Mouse (Mus musculus) midbrain, postnatal 0 days (tissue): ENCODE measurements around the gene Slc7a8. TPM values are rescaled to one million over a fixed set of nuclear protein-coding genes. Genes with fewer than 3 reads are reported as not detected.
A peak's percentile ranks its signal among the peaks of the same experiment; 100 is the strongest.
"Not testable (repeated sequence)": the region's sequence is repeated elsewhere in the genome, so short reads cannot be mapped to it uniquely, and the experiment has no call there.

Source experiments
- ATAC-seq: fragments of 200-750 bp; cut with Nextera tagmentation; 2 replicates; pipeline ENCODE4 v1.8.0; 2017; ENCODE audit warnings: moderate number of reproducible peaks, mild to moderate bottlenecking, moderate TSS enrichment, moderate library complexity; ENCODE audit not compliant: low FRiP score
- DNase-seq: peaks from one replicate; pipeline ENCODE4 v3.0.0-alpha.2; 2015; ENCODE audit warnings: low spot score
- H3K27ac ChIP-seq: fragments of 300-500 bp; sonication (generic); 2 replicates; pipeline ENCODE4 v1.5.1; 2014; ENCODE audit warnings: low read depth, mild to moderate bottlenecking, low read length, mixed read lengths
- H3K27me3 ChIP-seq: fragments of 300-500 bp; sonication (generic); 2 replicates; pipeline ENCODE4 v1.6.1; 2014; ENCODE audit warnings: low read length, control low read depth, mixed read lengths; ENCODE audit not compliant: insufficient read depth
- H3K36me3 ChIP-seq: fragments of 300-500 bp; sonication (generic); 2 replicates; pipeline ENCODE4 v1.6.1; 2014; ENCODE audit warnings: low read length, control low read depth, mixed read lengths; ENCODE audit not compliant: insufficient read depth
- H3K4me1 ChIP-seq: fragments of 300-500 bp; sonication (generic); 2 replicates; pipeline ENCODE4 v1.6.1; 2014; ENCODE audit warnings: mild to moderate bottlenecking, control low read depth, antibody characterized with exemption, low read length, mixed read lengths; ENCODE audit not compliant: insufficient read depth
- H3K4me2 ChIP-seq: fragments of 300-500 bp; sonication (generic); 2 replicates; pipeline ENCODE4 v1.6.1; 2014; ENCODE audit warnings: low read depth, mild to moderate bottlenecking, low read length, mixed read lengths; ENCODE audit not compliant: poor library complexity, severe bottlenecking
- H3K4me3 ChIP-seq: fragments of 300-500 bp; sonication (generic); 2 replicates; pipeline ENCODE4 v1.5.1; 2014; ENCODE audit warnings: low read depth, mild to moderate bottlenecking, low read length, moderate library complexity
- H3K9ac ChIP-seq: fragments of 300-500 bp; sonication (generic); replicated peaks from 2 replicates; pipeline ENCODE4 v1.6.1; 2014; ENCODE audit warnings: mild to moderate bottlenecking, low read length, moderate library complexity, mixed read lengths; ENCODE audit not compliant: poor library complexity, severe bottlenecking
- H3K9me3 ChIP-seq: fragments of 300-500 bp; sonication (generic); 2 replicates; pipeline ENCODE4 v1.6.1; 2016; ENCODE audit warnings: low read length, control low read depth
- CTCF ChIP-seq: IDR thresholded peaks from 2 replicates; pipeline ENCODE4 v1.5.1; 2016; ENCODE audit warnings: antibody characterized with exemption, mild to moderate bottlenecking
- WGBS: fragments of 180-500 bp; shearing (Covaris S2); extraction: QIAGEN DNeasy Blood & Tissue Kit; methylation state at CpG from one replicate; pipeline ENCODE4 v1.1.7; 2014; 5-methylcytosine and 5-hydroxymethylcytosine counted together
- polyA plus RNA-seq: library from polyadenylated mRNA; unstranded; fragments of >200 nt; fragmentation: Nextera tagmentation; extraction: Ambion mirVana; gene quantifications from 2 replicates; pipeline ENCODE4 v1.2.1, GENCODE M21; 2015
- total RNA-seq: library from RNA; depleted of rRNA; stranded (reverse); fragments of >200 nt; gene quantifications from 2 replicates; pipeline ENCODE4 v1.2.3, GENCODE M21; 2014

Gene Slc7a8
- total and polyA plus RNA-seq, 2 experiments from 2014 or later = 9.7 to 11.3 TPM

- Histone ChIP-seq H3K36me3 (no peaks in the 10 kb centered on the region), H3K9me3 (no peaks in the 10 kb centered on the region), H3K4me3 (no peak overlapping the region), H3K4me1 (peaks cover 7% of the 10 kb centered on the region; the same call in 1 of the 2 replicates), H3K27ac (no peak overlapping the region), H3K27me3 (no peaks in the 10 kb centered on the region), H3K4me2 (no peak overlapping the region), H3K9ac (no peak overlapping the region)
- WGBS = 91% methylated on average over 5 of the region's 5 CpGs
- DNase-seq (no peak), ATAC-seq (no peak)
- TF ChIP-seq CTCF = no peak
Measured at GRCm38 (mm10) chr14:54776768-54777167, 5.0 kb downstream of the Slc7a8 start.

GRCm38 (mm10) chr14:54775534-54776041 is 6.2 kb downstream of the Slc7a8 start:
- peaks cover 7% of the 10 kb centered on the region; the same call in 1 of the 2 replicates for H3K4me1 ChIP-seq
- no peak for ATAC-seq
- no peak overlapping the region for H3K4me2 ChIP-seq
- H3K4me3 ChIP-seq = no peak overlapping the region
- H3K9me3 ChIP-seq = no peaks in the 10 kb centered on the region
- no peaks in the 10 kb centered on the region for H3K27me3 ChIP-seq
- no peaks in the 10 kb centered on the region for H3K36me3 ChIP-seq
- no peak overlapping the region for H3K27ac ChIP-seq
- no peak overlapping the region for H3K9ac ChIP-seq
- TF ChIP-seq CTCF = no peak
- no peak for DNase-seq
- WGBS = 85% methylated on average over 7 of the region's 7 CpGs

GRCm38 (mm10) chr14:54772333-54772856 is 9.4 kb downstream of the Slc7a8 start:
- TF ChIP-seq CTCF = no peak
- Histone ChIP-seq H3K4me1 (peaks cover 2% of the 10 kb centered on the region; the same call in 1 of the 2 replicates), H3K4me3 (no peak overlapping the region), H3K27me3 (no peaks in the 10 kb centered on the region), H3K9ac (no peak overlapping the region), H3K27ac (peak overlapping the region; percentile 71), H3K36me3 (no peaks in the 10 kb centered on the region), H3K4me2 (peak overlapping the region; percentile 34), H3K9me3 (no peaks in the 10 kb centered on the region)
- DNase-seq (peak; percentile 61), ATAC-seq (peak; percentile 88)
- 53% methylated on average over 20 of the region's 20 CpGs for WGBS

DNA sequence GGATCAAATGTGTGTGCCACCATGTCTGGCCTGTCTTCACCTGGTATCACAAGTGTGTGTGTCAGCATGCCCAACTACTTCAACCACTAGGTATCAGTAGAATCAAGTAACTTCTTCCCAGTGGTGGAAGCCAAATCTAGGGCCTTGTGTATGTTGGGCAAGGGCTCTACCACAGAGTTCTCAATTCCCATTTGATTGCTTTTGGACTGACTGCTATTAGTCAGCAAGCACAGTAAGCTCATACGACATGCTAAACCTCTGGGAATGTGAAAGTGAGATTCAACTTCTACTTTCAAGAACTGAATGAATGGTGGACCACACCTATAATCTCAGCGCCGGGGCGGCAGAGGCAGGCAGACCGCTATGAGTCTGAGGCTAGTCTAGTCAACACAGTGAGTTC is 11.4 kb downstream of the Slc7a8 start:
- peaks cover 2% of the 10 kb centered on the region; the same call in 1 of the 2 replicates for H3K4me1 ChIP-seq
- no peak for TF ChIP-seq CTCF
- H3K4me3 ChIP-seq = no peak overlapping the region
- H3K4me2 ChIP-seq = no peak overlapping the region
- no peaks in the 10 kb centered on the region for H3K36me3 ChIP-seq
- H3K27ac ChIP-seq = no peak overlapping the region
- WGBS = 91% methylated on average over 5 of the region's 5 CpGs
- H3K9ac ChIP-seq = no peak overlapping the region
- H3K9me3 ChIP-seq = no peaks in the 10 kb centered on the region
- DNase-seq (no peak), ATAC-seq (no peak)
- no peaks in the 10 kb centered on the region for H3K27me3 ChIP-seq

DNA sequence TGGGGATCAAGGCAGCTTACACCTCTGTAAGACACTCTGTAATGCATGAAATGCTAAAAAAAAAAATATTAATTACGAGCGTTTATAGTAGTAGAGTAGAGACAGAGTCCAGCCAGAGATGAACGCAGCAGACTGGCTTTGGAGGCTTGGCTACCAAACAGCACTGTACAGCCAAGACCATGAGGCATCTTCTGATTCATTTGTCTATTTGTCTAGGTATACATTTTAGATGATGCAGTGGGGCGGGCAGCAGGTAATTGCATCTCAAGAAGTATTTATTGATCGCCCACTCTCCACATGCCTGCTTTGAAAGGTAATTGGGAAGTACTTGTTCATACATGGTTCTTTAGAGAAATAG is 12.7 kb downstream of the Slc7a8 start:
- no peak for TF ChIP-seq CTCF
- H3K4me1 ChIP-seq = peaks cover 2% of the 10 kb centered on the region; the same call in 1 of the 2 replicates
- H3K27me3 ChIP-seq = no peaks in the 10 kb centered on the region
- no peak for ATAC-seq
- H3K9ac ChIP-seq = no peak overlapping the region
- H3K4me3 ChIP-seq = no peak overlapping the region
- H3K27ac ChIP-seq = no peak overlapping the region
- DNase-seq = no peak
- H3K4me2 ChIP-seq = no peak overlapping the region
- no peaks in the 10 kb centered on the region for H3K36me3 ChIP-seq
- 95% methylated on average over 5 of the region's 5 CpGs for WGBS
- H3K9me3 ChIP-seq = no peaks in the 10 kb centered on the region

- ATAC-seq (no peak), DNase-seq (no peak)
- no peak overlapping the region for H3K9ac ChIP-seq
- no peak overlapping the region for H3K27ac ChIP-seq
- H3K4me1 ChIP-seq = peaks cover 2% of the 10 kb centered on the region; the same call in 1 of the 2 replicates
- no peaks in the 10 kb centered on the region for H3K9me3 ChIP-seq
- no peak for TF ChIP-seq CTCF
- no peaks in the 10 kb centered on the region for H3K36me3 ChIP-seq
- H3K4me3 ChIP-seq = no peak overlapping the region
- WGBS = 88% methylated on average over 10 of the region's 10 CpGs
- H3K27me3 ChIP-seq = no peaks in the 10 kb centered on the region
- H3K4me2 ChIP-seq = no peak overlapping the region
Measured at GRCm38 (mm10) chr14:54768314-54769067, 13.3 kb downstream of the Slc7a8 start.

DNA sequence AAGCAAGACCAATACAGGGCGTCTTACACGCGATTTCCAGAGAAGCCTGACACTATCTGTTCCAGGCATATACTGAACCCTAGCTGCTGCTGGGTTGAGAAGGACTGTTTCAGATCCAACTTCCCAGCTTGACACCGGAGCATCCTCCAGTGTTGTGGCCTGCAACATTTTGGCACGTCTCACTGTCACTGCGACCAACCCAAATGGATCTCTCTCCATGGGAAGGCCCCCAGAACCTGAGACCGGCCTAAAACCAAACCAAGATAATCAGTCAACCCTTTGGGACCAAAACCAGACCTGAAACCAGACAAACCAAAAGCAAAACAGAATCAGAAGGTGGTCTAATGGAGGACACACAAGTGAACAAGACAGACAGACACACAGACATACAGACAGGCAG is 14.8 kb downstream of the Slc7a8 start:
- H3K9ac ChIP-seq, H3K4me3 ChIP-seq, H3K9me3 ChIP-seq, H3K4me2 ChIP-seq, H3K4me1 ChIP-seq, DNase-seq, H3K36me3 ChIP-seq, ATAC-seq, H3K27me3 ChIP-seq, H3K27ac ChIP-seq: not testable (repeated sequence)
- 92% methylated on average over 4 of the region's 7 CpGs for WGBS
